Mouse (Mus musculus): ENCODE data around the gene Pptc7.

- TF ChIP-seq POLR2A (IDR thresholded peaks at IDR 0.05; ENCODE audit: low read depth, low read length) (no peak), CTCF (IDR thresholded peaks at IDR 0.05; ENCODE audit: extremely low read depth, insufficient read depth, insufficient read length, insufficient replicate concordance) (no peak)
Observed at GRCm38 (mm10) chr5:122312942-122313684, 28.9 kb downstream of the Pptc7 start.
